Mouse (Mus musculus): ENCODE results near the gene Cyp4f13.

- TF ChIP-seq MAFK (IDR thresholded peaks at IDR 0.05; ENCODE audit: insufficient read depth, low read depth, low read length), result no peak
- no peak for TF ChIP-seq ZNF384 (IDR thresholded peaks at IDR 0.05; ENCODE audit: low read depth, low read length)
Measured at GRCm38 (mm10) chr17:32878773-32879172, 68.4 kb downstream of the Cyp4f13 start.

Data from ES-E14 (cell line).